ENCODE assay signal across 21 mouse cellular contexts in the genomic region with DNA sequence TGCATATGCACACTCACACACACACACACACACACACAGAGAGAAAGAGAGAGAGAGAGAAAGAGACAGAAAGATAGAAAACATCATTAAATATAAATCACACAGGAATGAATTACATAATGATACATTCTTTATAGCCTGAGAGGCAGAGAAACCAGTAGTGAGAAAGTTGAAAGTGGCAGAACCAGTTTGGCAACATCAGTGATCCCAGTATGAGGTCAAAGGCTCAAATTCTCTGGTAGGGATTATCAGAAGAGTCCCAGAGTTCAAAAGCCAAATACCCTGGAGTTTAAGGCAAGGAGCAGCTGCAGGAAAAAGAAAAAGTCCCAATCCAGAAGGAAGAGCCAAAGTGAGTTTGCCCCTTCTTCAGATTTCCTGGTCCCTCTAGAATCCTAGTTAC. TPM values are rescaled to one million over a fixed set of nuclear protein-coding genes. Genes with fewer than 3 reads are reported as not detected.
DNase-seq lines count a peak whose midpoint lies in the region; ATAC-seq and TF ChIP-seq lines count a peak whose summit lies in the region.
"Had no signal": no experiment of that assay in that cellular context is flagged by ENCODE, and none has a peak within 500 bp of the region (broad histone marks: within the 10 kb centered on the region; RNA-seq: fewer than 3 reads in every experiment).

No protein-coding gene starts in this region.

- H3K4me1 ChIP-seq in kidney, embryonic 14.5 days (ENCODE audit: control insufficient read depth, insufficient read depth, low read length): no peaks in the 10 kb centered on the region
- H3K4me1 ChIP-seq in lung, postnatal 0 days (ENCODE audit: insufficient read depth, low read depth, low read length): no peaks in the 10 kb centered on the region
- H3K4me1 ChIP-seq in intestine, embryonic 14.5 days (replicated peaks; ENCODE audit: control insufficient read depth, insufficient read depth, low read length): no peaks in the 10 kb centered on the region
- H3K4me1 ChIP-seq in small intestine, adult 2 months (ENCODE audit: control insufficient read depth, insufficient read depth, insufficient read length, low read length): peaks cover 7% of the 10 kb centered on the region; the same call in 1 of the 2 replicates
- 0 out of 2 replicates have a peak, but pooled peaks cover 2% of the 10 kb centered on the region for H3K4me1 ChIP-seq in hindbrain, embryonic 12.5 days
- H3K4me1 ChIP-seq: heart, embryonic 13.5 days had no signal

- peak; percentile 20 for DNase-seq in kidney, adult 11 months
- DNase-seq in lung, postnatal 0 days (ENCODE audit: low spot score): peak; percentile 33
- no peak for DNase-seq in lung, postnatal 4 days
- no peak for DNase-seq in intestine, embryonic 14.5 days (ENCODE audit: low spot score)
- DNase-seq in heart, postnatal 36 days: no peak
- DNase-seq: adrenal gland, adult 8-10 months; cerebellum, adult 11-12 months; cerebellum, postnatal 36 days; heart, adult 11 months; liver, postnatal 0 days; right cerebral cortex, adult 18-20 months had no signal

- TF ChIP-seq POLR2A in small intestine, adult 2 months (IDR thresholded peaks at IDR 0.05; ENCODE audit: low read depth, low read length): no peak

- TF ChIP-seq CTCF in lung, postnatal 0 days (IDR thresholded peaks at IDR 0.05): no peak
- no peak for TF ChIP-seq CTCF in small intestine, adult 2 months (IDR thresholded peaks at IDR 0.05; ENCODE audit: extremely low read depth, insufficient read length, insufficient replicate concordance, low read depth, low read length)

- H3K27ac ChIP-seq in kidney, embryonic 14.5 days (ENCODE audit: low read depth, low read length): no peak overlapping the region
- no peak overlapping the region for H3K27ac ChIP-seq in lung, postnatal 0 days (ENCODE audit: low read length)
- no peak overlapping the region for H3K27ac ChIP-seq in intestine, embryonic 14.5 days (ENCODE audit: low read depth)
- H3K27ac ChIP-seq in small intestine, adult 2 months (ENCODE audit: insufficient read depth, low read depth, low read length): 0 out of 2 replicates have a peak overlapping the region, but pooled peaks have one; percentile 20
- no peak overlapping the region for H3K27ac ChIP-seq in hindbrain, embryonic 12.5 days
- H3K27ac ChIP-seq: heart, embryonic 13.5 days; kidney, postnatal 0 days had no signal

- no peak overlapping the region for H3K9ac ChIP-seq in kidney, embryonic 14.5 days (ENCODE audit: low read depth, low read length)
- H3K9ac ChIP-seq in lung, postnatal 0 days (replicated peaks; ENCODE audit: low read depth): no peak overlapping the region
- no peak overlapping the region for H3K9ac ChIP-seq in intestine, embryonic 14.5 days (ENCODE audit: low read length)
- H3K9ac ChIP-seq in hindbrain, embryonic 12.5 days: no peak overlapping the region
- H3K9ac ChIP-seq: heart, embryonic 13.5 days; liver, postnatal 0 days had no signal

- no peaks in the 10 kb centered on the region for H3K27me3 ChIP-seq in kidney, embryonic 14.5 days (ENCODE audit: control insufficient read depth, insufficient read depth, low read length)
- H3K27me3 ChIP-seq in lung, postnatal 0 days (replicated peaks; ENCODE audit: insufficient read depth, low read length): no peaks in the 10 kb centered on the region
- H3K27me3 ChIP-seq in intestine, embryonic 14.5 days (replicated peaks; ENCODE audit: control insufficient read depth, insufficient read depth, low read length): no peaks in the 10 kb centered on the region
- H3K27me3 ChIP-seq in small intestine, adult 2 months (ENCODE audit: control insufficient read depth, insufficient read depth, low read length): no peaks in the 10 kb centered on the region
- H3K27me3 ChIP-seq in hindbrain, embryonic 12.5 days: no peaks in the 10 kb centered on the region
- H3K27me3 ChIP-seq: heart, embryonic 13.5 days had no signal

- TF ChIP-seq EP300 in lung, postnatal 0 days (IDR thresholded peaks at IDR 0.05): no peak

- ATAC-seq in kidney, embryonic 14.5 days (ENCODE audit: low FRiP score, low TSS enrichment): no peak
- ATAC-seq in lung, postnatal 0 days: no peak
- ATAC-seq in intestine, embryonic 14.5 days (replicated peaks; ENCODE audit: low FRiP score, low TSS enrichment, low read depth): peak; percentile 68; the same call in 1 of the 2 replicates
- no peak for ATAC-seq in hindbrain, embryonic 12.5 days (ENCODE audit: low FRiP score)
- ATAC-seq: forebrain, embryonic 16.5 days; liver, postnatal 0 days had no signal

- H3K4me2 ChIP-seq in kidney, embryonic 14.5 days (replicated peaks; ENCODE audit: low read depth, low read length): no peak overlapping the region
- no peak overlapping the region for H3K4me2 ChIP-seq in lung, postnatal 0 days (replicated peaks; ENCODE audit: low read depth, low read length)
- H3K4me2 ChIP-seq in intestine, embryonic 14.5 days (ENCODE audit: low read length): no peak overlapping the region
- no peak overlapping the region for H3K4me2 ChIP-seq in hindbrain, embryonic 12.5 days (replicated peaks)
- H3K4me2 ChIP-seq: heart, embryonic 13.5 days had no signal

- no peak overlapping the region for H3K4me3 ChIP-seq in kidney, embryonic 14.5 days (ENCODE audit: low read length)
- H3K4me3 ChIP-seq in lung, postnatal 0 days (ENCODE audit: low read depth, low read length): no peak overlapping the region
- H3K4me3 ChIP-seq in intestine, embryonic 14.5 days (ENCODE audit: low read depth, low read length): no peak overlapping the region
- H3K4me3 ChIP-seq in small intestine, adult 2 months (ENCODE audit: low read depth, low read length): no peak overlapping the region
- H3K4me3 ChIP-seq in hindbrain, embryonic 12.5 days: no peak overlapping the region
- H3K4me3 ChIP-seq: heart, embryonic 13.5 days had no signal

- intact Hi-C loops in heart, postnatal 36 days (cut with DNase I): no loop called here

- peaks cover 61% of the 10 kb centered on the region for H3K36me3 ChIP-seq in kidney, embryonic 14.5 days (ENCODE audit: control insufficient read depth, insufficient read depth, low read length)
- H3K36me3 ChIP-seq in lung, postnatal 0 days (ENCODE audit: insufficient read depth, low read length): peaks cover 28% of the 10 kb centered on the region; the same call in 1 of the 2 replicates
- H3K36me3 ChIP-seq in intestine, embryonic 14.5 days (ENCODE audit: control insufficient read depth, insufficient read depth, low read length): peaks cover 78% of the 10 kb centered on the region
- H3K36me3 ChIP-seq in small intestine, adult 2 months (ENCODE audit: control insufficient read depth, insufficient read depth, low read length): peaks cover 40% of the 10 kb centered on the region
- H3K36me3 ChIP-seq in hindbrain, embryonic 12.5 days: peaks cover 64% of the 10 kb centered on the region

- no peaks in the 10 kb centered on the region for H3K9me3 ChIP-seq in kidney, embryonic 14.5 days (ENCODE audit: control insufficient read depth, low read length)
- no peaks in the 10 kb centered on the region for H3K9me3 ChIP-seq in lung, postnatal 0 days (ENCODE audit: low read length)
- 0 out of 2 replicates have a peak, but pooled peaks cover 2% of the 10 kb centered on the region for H3K9me3 ChIP-seq in intestine, embryonic 14.5 days (ENCODE audit: control insufficient read depth, low read length)
- H3K9me3 ChIP-seq in hindbrain, embryonic 12.5 days (replicated peaks): no peaks in the 10 kb centered on the region
- H3K9me3 ChIP-seq: heart, embryonic 13.5 days had no signal

RNA-seq across cellular contexts. Expression of gene Zup1, which starts 10.4 kb away (rescaled TPM):
- polyA plus RNA-seq in kidney, embryonic 14.5 days (2014; fragmentation: Nextera tagmentation; extraction: Ambion mirVana): 23.2 and 24.8 TPM in 2 replicates
- 13.7 and 17.4 TPM in 2 replicates for polyA plus RNA-seq in lung, postnatal 0 days (2015; fragmentation: Nextera tagmentation; extraction: Ambion mirVana)
- 17.9 and 21.9 TPM in 2 replicates for polyA plus RNA-seq in intestine, embryonic 14.5 days (2014; fragmentation: Nextera tagmentation; extraction: Ambion mirVana)
- 0.84 and 2.4 TPM in 2 replicates for polyA plus RNA-seq in small intestine, adult 2 months (2012; rRNA removed)
- 1 to 10 TPM; 6.9 to 7.4 TPM for total RNA-seq in heart, postnatal 36 days (2021)
- 26.3 and 28.7 TPM in 2 replicates for polyA plus RNA-seq in hindbrain, embryonic 12.5 days (2016; fragmentation: Nextera tagmentation; extraction: Ambion mirVana)

RNA-seq across cellular contexts. Expression of gene Rsph4a, which starts 35.8 kb away (rescaled TPM):
- polyA plus RNA-seq in kidney, embryonic 14.5 days (2014; fragmentation: Nextera tagmentation; extraction: Ambion mirVana): 0.06 TPM in 1 of 2 replicates, not detected in the other
- 2.1 and 2.6 TPM in 2 replicates for polyA plus RNA-seq in lung, postnatal 0 days (2015; fragmentation: Nextera tagmentation; extraction: Ambion mirVana)
- polyA plus RNA-seq in intestine, embryonic 14.5 days (2014; fragmentation: Nextera tagmentation; extraction: Ambion mirVana): 0.08 TPM in 1 of 2 replicates, not detected in the other
- polyA plus RNA-seq in small intestine, adult 2 months (2012; rRNA removed): 0.05 TPM in 1 of 2 replicates, not detected in the other
- total RNA-seq in heart, postnatal 36 days (2021): not detected
- 0.71 and 1.3 TPM in 2 replicates for polyA plus RNA-seq in hindbrain, embryonic 12.5 days (2016; fragmentation: Nextera tagmentation; extraction: Ambion mirVana)
- total RNA-seq: gastrocnemius, adult 18-20 months; hematopoietic stem cell, adult 5-6 weeks; megakaryocyte-erythroid progenitor cell, adult 5-6 weeks had no signal
- polyA plus RNA-seq: embryonic facial prominence, embryonic 11.5 days; heart, embryonic 13.5 days had no signal

Comparison
In these comparisons a context has a peak if more than half of its experiments do, and no peak if none do; other contexts are left out.
1. DNase-seq: peak in kidney, adult 11 months (single experiment) and lung, postnatal 0 days (single experiment); none in lung, postnatal 4 days (0 of 2), intestine, embryonic 14.5 days (single experiment) and heart, postnatal 36 days (0 of 2).